Mouse (Mus musculus) mouse embryonic stem cell (cell line): ENCODE results near the gene Ugt1a10.
"Not testable (repeated sequence)": the region's sequence is repeated elsewhere in the genome, so short reads cannot be mapped to it uniquely, and the experiment has no call there.

Source experiments
- in situ Hi-C, 2 experiments: fragments of 300-500 bp; cut with MboI; formaldehyde crosslinking; loops; 1 replicate in 1 of 2; 3 replicates in 1 of 2; pipeline ENCODE4 v1.14.3; 2019 to 2020; ENCODE audit warnings: low sequenced_read_pairs in 2 of 2, low pct_unique_long_range_greater_than_20kb in 1 of 2, mixed read lengths in 1 of 2; ENCODE audit not compliant: unreplicated experiment in 1 of 2

Gene Ugt1a10

DNA sequence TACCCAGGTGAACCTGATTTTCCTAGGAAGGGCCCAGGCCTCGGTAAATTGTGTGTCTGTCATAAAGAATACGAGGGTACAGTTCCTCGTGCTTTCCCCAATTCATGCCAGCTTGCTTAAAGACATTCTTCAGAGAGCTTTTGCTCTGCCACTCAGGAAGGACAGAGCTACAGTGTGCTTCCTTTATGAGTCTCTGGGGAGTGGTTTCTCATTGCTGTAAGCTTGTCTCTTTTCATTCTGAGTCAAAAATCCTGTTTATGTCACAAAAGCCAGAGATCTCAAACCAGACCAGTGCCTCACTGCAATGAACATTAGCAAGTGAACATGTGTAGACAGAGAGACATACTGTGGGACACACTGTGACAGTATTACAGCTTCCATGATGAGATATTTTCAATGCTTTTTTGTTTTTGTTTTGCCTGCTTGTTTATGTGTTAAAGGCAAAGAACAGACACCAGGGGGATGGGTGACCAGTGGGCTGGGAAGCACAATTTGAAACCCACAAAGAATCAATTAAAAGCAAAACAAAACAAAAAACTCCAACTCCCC is 78.8 kb downstream of the Ugt1a10 start:
- in situ Hi-C loops: no loop called here

DNA sequence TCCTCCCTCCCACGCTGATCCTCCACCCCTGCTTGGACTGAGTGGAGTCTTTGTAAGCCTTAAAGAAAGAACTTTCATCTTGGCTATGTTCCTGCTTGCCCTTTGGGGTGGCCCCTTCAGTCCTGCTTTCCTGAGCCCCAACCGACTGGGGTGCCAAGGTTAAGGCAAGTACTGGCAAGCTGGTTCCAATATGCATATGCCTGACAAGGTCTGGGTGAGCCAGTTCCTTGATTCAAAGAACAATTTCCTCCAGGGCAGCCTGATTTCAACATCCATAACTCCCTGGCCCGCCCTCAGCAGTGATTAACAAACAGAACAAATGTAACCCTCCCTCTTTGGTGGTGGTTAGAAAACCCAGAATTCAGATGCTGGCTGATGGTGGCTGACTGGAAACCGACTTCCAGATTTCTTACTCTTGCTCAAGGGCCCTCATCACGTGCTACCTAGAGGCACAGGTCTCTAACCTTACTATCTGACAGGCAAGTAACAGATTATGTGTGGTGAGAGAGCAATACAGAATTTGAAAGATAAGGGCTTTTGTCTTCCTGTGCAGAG is 79.3 kb downstream of the Ugt1a10 start, which contains the start of gene Ugt1a6a:
Gene Ugt1a6a, plus strand, starts transcription at position 353 of the 555 bp plus-strand sequence.
- in situ Hi-C loops: loop anchor here in 1 of 2 experiments (5.0 kb wide), 1 partner anchor 32 kb away; the partner anchor contains the start of gene Ugt1a6b

DNA sequence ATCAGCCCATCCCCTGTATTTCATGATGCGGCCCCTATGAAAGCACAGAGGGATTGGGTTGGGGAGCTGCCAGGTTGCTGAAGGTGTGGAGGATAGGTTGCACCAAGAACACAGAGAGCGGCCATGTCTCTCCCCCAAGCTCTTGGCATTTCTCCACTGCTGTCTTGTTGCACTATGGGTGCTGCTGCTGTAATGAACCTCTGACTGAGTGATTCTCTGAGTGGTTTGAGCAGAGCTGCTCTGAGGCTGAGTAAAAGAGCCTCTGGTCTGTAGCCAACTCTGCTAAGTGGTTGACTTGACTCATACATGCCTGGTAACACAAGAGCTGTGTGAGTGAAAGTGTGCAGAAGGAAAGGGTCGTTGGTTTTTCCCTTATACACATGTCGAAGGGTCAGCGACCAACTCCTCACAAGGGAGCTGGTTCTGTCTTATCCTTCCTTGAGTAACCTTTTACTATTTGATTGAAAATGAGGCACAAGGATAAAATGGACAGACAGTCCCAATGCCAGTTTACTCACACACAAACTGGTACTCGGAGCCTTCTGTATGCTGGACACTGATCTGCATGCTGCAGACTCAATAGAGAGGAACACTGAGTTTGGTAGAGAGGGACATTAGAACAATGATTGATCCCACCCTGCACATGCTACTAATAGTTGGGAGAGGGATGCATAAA is 80.2 kb downstream of the Ugt1a10 start:
- in situ Hi-C loops: loop anchor here in 1 of 2 experiments (5.0 kb wide), 1 partner anchor 33 kb away; the partner anchor contains the start of gene Ugt1a6b

DNA sequence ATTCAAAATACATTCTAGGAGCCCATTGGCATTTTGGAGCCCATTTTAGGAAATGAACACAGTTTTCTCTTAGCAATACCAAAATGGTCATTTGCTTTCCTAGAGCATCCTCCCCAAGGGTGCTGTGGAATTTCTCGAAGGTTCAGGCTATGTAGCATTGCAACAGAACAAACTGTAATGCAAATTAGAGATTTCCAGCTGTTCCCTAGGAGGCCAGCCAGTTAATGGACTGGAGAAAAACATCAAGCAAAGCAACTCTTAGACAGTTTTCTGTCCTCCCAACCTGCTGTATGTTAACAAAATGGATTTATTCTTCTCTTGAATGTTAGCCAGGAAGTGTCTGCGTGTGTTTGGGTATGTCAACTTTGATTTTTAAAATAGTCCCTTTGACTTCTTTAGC is 81.5 kb downstream of the Ugt1a10 start:
- in situ Hi-C loops: loop anchor here in 1 of 2 experiments (5.0 kb wide), 1 partner anchor 34 kb away; the partner anchor contains the start of gene Ugt1a6b

DNA sequence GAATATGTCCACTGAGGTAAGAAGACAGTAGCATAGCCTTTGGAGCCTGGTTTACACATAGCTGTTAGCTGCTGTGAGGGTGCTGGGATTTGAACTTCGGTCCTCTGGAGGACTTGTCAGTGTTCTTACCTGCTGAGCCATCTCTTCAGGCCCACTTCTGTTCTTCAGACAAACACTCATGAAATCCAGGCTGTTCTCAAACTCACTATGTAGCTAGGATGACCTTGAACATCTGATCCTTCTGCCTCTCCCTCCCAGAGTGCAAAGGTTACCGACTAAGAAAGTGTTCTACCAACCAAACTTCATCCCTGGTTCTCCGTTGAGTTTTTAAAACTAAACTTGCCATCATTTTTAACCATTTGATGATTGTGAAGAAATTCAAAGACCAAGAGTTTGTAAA is 82.1 kb downstream of the Ugt1a10 start:
- in situ Hi-C loops: loop anchor here in 1 of 2 experiments (5.0 kb wide), 1 partner anchor 35 kb away; the partner anchor contains the start of gene Ugt1a6b

DNA sequence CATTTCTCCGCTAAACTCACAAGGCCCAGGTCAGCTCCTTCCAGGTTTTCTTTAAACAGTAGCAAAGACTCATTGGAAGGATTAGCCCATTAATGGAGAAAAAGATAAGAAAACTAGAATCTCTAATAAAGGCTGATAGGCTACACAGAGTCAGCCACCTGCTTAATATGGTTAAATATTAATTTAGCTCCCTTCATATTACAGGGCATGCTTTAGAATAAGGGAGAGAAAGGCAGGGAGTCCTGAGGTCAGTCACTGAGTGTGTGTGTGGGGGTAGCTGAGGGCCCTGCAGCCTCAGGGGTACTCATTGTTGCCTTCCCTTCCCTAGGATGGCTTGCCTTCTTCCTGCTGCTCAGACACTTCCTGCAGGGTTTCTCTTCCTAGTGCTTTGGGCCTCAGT is 83.0 kb downstream of the Ugt1a10 start:
- in situ Hi-C loops: loop anchor here in 1 of 2 experiments (5.0 kb wide), 1 partner anchor 36 kb away; the partner anchor contains the start of gene Ugt1a6b

DNA sequence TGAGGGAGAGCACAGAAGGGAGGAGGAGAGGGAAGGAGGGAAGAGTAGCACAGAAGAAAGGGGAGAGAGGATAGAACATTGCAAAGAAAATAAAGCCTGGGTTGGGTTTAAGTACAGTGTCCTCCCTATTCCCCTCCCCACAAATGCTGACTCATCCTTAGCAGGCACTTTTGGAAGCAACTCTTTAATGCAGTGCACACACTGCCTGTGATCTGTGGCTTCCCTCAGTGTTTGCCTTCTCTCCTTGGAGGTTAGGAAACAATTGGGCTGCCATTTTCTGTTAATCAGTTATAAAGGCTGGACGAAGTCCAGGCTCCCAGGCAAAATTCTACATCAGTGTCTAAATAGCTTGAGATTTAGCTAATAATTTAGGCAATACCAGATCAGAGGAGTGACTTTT is 85.3 kb downstream of the Ugt1a10 start:
- in situ Hi-C loops: not testable (repeated sequence)

DNA sequence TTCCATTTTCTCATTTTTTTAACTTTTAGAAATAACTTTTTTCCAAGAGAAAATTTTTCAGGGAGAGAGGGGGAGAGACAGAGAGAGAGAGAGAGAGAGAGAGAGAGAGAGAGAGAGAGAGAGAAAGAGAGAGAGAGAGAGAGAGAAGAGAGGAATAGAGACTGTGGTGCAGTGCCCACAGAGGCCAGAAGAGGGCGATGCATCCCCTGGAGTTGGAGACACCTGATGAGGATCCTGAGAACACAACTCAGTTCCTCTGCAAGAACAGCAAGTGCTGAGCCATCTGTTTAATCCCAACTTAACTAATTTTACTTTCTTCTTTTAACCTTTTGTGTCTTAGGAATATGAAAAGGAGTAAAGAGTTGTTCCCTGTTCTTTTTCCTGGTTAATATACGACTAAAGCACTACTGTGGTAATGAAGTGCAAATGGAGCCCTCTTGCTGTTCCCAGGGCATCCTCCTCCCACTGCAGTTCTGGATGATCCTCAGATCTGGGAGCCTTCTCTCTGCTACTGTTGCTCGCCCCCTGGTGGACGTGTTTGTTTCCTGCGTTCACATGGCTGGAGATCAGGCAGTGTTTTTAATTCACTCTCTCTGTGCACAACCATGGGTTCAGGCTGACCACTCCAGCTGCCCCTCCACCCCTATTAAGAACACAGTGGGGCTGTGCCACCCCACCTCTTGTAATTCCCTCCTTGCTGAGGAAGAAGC is 88.9 kb downstream of the Ugt1a10 start:
- in situ Hi-C loops: not testable (repeated sequence)

DNA sequence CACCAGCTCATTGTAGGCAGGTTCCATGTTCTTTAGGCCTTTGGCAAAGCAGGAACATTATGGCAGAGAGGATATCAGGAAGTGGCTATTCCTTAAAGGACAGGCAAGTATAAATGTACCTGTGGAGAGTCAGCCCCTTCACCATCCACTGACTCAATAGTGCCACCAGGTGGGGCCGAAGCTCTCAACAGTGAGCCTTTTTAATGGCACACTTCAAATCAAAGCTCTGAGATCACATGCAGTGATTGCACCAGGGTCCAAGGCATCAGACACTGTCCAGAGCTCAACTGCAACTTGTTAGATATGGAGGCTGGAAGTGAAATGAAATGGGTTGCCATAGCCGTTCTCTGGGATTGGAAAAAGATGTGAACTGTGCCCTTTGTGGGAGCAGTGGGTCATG is 90.1 kb downstream of the Ugt1a10 start:
- in situ Hi-C loops: not testable (repeated sequence)

DNA sequence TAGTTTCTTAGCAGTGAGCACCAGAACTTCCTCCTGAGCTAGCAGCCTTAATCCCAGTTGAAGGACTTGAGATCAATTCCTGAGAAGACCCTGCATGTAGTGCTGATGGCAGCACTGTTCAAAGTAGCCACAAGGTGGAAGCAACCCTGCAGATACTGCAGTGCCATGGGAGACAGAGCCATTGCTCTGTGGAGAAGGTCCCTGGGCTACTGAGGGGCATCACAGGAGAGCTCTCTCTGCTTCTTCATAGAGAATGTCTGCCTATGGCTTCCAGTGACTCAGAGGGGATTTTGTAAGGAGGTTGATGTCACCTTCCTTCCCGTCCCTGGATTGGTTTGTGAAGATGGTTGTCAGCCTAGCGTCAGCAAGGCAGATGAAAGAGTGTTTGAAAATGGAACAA is 94.9 kb downstream of the Ugt1a10 start:
- in situ Hi-C loops: not testable (repeated sequence)

DNA sequence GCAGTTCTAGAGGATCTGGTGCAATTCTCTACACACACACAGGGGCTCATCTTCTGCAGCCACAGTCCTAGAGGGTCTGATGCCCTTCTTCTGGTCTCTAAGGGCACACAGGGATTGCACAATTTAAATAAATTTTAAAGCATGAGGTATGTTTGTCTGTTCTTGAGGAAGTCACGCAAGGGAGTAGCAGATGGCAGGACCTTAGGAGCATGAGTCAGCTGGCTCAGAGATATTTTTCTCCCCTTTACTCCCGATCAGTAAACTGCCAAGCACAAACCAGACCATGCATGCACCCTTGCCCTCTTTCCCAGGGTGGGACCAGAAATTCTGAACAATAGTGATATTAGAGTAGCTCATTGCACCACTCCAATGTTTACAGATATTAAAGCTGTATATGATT is 103.2 kb downstream of the Ugt1a10 start:
- in situ Hi-C loops: no loop called here

DNA sequence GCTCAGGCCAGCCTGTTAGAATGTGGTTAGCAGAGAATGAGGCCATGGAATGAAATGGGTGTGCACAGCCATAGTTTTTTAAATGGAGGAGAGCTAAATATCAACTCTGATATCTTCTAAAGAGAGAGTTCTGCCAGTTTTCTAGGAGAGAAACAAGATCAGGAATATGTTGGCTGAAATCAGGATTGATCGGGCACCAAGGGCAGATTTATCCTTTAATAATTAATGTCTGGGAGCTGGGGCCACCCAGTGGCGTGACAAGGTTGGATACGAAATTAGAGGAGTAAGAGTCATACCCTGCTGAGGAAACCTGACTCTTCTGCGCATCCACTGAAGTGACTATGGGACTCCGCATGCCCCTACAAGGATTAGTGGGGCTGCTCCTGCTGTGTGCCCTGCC is 110.5 kb downstream of the Ugt1a10 start, which contains the start of gene Ugt1a5:
Gene Ugt1a5, plus strand, starts transcription at position 302 of the 400 bp plus-strand sequence.
- in situ Hi-C loops: no loop called here

DNA sequence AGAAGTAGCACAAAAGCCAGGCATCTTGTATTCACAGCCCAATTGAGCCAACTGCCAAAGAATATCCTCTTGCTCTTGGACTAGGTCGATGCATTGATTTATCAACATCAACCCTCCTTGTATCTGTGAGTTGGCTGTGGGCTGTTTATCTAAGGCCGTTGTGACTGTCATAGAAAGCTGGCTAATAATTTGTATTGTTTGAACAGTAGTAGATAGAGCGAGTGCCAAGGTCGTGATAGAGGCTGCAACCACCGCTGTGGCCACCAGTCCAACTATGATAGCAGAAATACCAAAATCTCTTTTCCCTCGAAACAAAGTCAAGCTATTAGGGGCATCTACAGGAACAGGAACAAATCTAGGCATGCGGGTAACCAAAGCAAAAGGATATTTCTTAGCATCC is 117.0 kb downstream of the Ugt1a10 start:
- in situ Hi-C loops: not testable (repeated sequence)

DNA sequence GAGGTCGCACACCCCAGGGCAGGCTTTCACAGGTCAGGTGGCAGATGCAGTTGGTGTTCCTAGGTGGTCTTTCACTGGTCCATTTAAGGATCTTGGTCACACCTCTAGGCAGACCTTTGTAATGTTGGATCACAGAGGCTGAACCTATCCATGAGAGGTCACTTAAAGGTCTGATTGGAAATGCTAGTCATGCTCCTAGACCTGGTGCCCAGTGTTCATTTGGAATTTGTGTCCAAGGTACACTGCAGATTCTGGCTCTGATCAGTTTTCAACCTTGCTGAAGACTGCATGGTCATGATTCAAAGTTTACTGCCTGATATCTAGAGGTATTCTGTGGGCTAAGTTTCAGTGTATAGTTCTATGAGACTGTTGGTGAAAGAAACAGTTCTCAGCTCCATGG is 124.5 kb downstream of the Ugt1a10 start:
- in situ Hi-C loops: no loop called here

DNA sequence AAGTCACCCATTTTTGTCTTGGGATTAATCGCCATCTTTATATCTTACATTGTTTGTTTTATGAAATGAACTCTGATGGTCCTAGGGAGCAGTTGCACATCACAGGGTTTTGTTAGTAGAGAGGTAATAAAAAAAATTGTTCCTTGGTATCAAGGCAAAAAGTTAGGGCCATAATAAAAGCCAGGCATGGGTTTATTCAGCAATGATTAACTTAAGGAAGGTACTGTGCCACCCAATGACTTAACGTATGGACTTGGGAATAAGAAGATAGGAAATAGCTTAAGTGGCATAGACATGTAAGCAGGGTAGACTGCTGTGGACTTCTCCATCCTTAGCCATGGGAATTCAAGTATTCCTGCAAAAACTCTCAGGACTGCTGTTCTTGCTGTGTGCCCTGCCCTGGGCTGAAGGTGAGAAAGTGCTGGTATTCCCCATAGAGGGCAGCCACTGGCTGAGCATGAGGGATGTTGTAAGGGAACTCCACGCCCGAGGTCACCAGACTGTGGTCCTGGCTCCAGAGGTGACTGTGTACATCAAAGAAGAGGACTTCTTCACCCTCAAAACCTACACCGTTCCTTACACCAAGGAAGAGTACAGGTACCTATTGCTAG is 131.2 kb downstream of the Ugt1a10 start:
- in situ Hi-C loops: no loop called here

DNA sequence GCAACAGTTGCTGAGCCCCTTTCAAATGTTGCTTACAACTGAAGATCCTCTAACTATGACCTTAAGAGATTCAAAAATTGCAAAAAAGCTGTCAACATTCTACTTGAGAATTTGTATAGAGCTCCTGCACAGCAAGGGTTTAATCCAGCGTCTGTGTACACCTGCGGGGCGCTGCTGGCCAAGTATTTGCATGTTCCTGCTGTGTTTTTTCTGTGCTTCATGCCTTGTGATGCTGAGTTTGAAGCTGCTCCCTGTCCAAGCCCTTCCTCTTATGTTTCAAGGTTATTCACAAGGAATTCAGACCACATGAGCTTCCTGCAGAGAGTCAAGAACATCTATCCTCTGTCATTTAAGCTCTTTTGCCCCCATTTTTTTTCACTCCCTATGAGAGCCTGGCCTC is 136.9 kb downstream of the Ugt1a10 start:
- in situ Hi-C loops: no loop called here

DNA sequence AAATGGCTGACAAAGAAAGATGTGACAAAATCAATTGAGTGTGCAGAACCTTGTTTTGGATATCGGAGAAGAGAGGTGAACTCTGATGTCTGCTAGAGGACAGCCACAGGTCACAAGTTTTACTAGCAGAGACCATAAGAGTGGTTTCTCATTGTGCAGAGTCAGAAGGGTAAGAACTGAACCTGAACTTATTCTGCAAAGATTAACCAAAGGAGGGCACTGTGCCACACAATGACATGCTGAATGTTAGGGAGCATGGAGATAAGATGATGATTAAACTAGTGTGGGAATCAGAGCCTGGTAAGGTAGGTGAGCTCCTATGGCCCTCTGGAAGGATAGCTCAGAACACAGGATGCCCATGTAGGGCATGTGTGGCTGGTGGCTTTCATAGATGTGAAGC is 140.5 kb downstream of the Ugt1a10 start:
- in situ Hi-C loops: no loop called here

DNA sequence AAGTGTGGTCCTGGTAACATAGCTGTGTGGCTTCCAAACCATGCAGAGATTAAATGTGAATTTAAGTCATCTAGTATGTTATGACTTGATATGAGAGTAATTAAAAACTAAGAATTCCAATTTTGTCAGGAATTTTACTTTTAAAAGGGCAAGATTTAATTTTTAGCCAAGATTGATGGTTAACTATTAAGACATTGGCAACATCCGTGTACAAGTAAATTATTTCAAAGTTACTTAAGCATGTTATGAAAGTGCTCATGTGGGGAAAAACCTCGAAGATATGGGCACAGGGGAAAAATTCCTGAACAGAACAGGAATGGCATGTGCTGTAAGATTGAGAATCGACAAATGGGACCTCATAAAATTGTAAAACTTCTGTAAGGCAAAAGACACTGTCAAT is 142.3 kb downstream of the Ugt1a10 start:
- in situ Hi-C loops: no loop called here

DNA sequence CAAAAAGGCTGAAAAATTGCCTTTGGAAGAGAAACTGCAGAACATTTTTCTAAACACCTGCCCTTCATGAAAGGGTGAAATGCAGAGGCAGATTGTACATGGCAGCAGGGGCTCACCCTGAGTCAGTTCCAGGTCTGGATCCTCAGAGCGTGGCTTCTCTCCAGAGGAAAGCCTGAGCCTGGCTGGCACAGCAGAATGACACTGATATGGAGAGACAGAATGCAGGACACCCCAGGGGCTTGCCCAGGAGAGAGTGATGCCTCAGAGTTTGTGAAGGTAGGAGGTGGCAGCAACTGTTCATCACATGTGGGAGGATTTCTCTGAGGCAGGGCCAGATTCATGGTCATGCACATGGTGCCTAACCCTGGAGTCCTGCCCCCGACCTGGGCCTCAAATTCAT is 144.8 kb downstream of the Ugt1a10 start:
- in situ Hi-C loops: no loop called here
